Mouse (Mus musculus): Measurements from ENCODE around the gene Slc30a2. TPM values are rescaled to one million over a fixed set of nuclear protein-coding genes. Genes with fewer than 3 reads are reported as not detected.
A peak's percentile ranks its signal among the peaks of the same experiment; 100 is the strongest.
"Not testable (repeated sequence)": the region's sequence is repeated elsewhere in the genome, so short reads cannot be mapped to it uniquely, and the experiment has no call there.

The Slc30a2 gene
- total RNA-seq, 2 experiments from 2014 or later: 0.30 to 0.72 TPM

GRCm38 (mm10) chr4:134357461-134357771 lies 14.4 kb downstream of the Slc30a2 start:
- DNase-seq: no peak

GRCm38 (mm10) chr4:134359649-134360048 lies 16.7 kb downstream of the Slc30a2 start:
- no peak for DNase-seq

GRCm38 (mm10) chr4:134361215-134361614 lies 18.2 kb downstream of the Slc30a2 start:
- no peak for DNase-seq

GRCm38 (mm10) chr4:134362124-134362523 lies 19.1 kb downstream of the Slc30a2 start:
- DNase-seq: peak; percentile 53 to 58

GRCm38 (mm10) chr4:134362586-134362985 lies 19.6 kb downstream of the Slc30a2 start:
- peak; percentile 62 to 76 for DNase-seq

- DNase-seq: no peak
Observed at GRCm38 (mm10) chr4:134365280-134365679, 22.3 kb downstream of the Slc30a2 start.

- DNase-seq: no peak
Observed at GRCm38 (mm10) chr4:134370649-134371221, 27.8 kb downstream of the Slc30a2 start.

- DNase-seq: peak in 1 of 2 experiments; percentile 33
Observed at GRCm38 (mm10) chr4:134371316-134371855, 28.4 kb downstream of the Slc30a2 start.

- peak; percentile 84 to 85 for DNase-seq
Observed at GRCm38 (mm10) chr4:134372294-134372747, 29.3 kb downstream of the Slc30a2 start.

- no peak for DNase-seq
Observed at GRCm38 (mm10) chr4:134373295-134373694, 30.3 kb downstream of the Slc30a2 start.

GRCm38 (mm10) chr4:134374306-134374705 lies 31.3 kb downstream of the Slc30a2 start:
- DNase-seq: no peak

- DNase-seq: no peak
Observed at GRCm38 (mm10) chr4:134378089-134378615, 35.2 kb downstream of the Slc30a2 start.

GRCm38 (mm10) chr4:134379510-134379909 lies 36.5 kb downstream of the Slc30a2 start:
- no peak for DNase-seq

- DNase-seq: not testable (repeated sequence)
Observed at GRCm38 (mm10) chr4:134383750-134384149, 40.8 kb downstream of the Slc30a2 start, which contains the start of gene Extl1. Extl1 (minus strand) TSS chr4:134383850.

- no peak for DNase-seq
Observed at GRCm38 (mm10) chr4:134387268-134387667, 44.3 kb downstream of the Slc30a2 start.

GRCm38 (mm10) chr4:134388397-134388796 lies 45.4 kb downstream of the Slc30a2 start:
- peak; percentile 48 to 83 for DNase-seq

GRCm38 (mm10) chr4:134391636-134392035 lies 48.7 kb downstream of the Slc30a2 start:
- no peak for DNase-seq

- no peak for DNase-seq
Observed at GRCm38 (mm10) chr4:134392595-134392994, 49.6 kb downstream of the Slc30a2 start.

- no peak for DNase-seq
Observed at GRCm38 (mm10) chr4:134393026-134393425, 50.0 kb downstream of the Slc30a2 start.

- DNase-seq: no peak
Observed at GRCm38 (mm10) chr4:134395142-134395541, 52.2 kb downstream of the Slc30a2 start.

- peak; percentile 95 to 97 for DNase-seq
Observed at GRCm38 (mm10) chr4:134395977-134396825, 53.2 kb downstream of the Slc30a2 start, which contains the start of gene Pafah2. Pafah2 (plus strand) TSS chr4:134396320.

- peak; percentile 79 to 81 for DNase-seq
Observed at GRCm38 (mm10) chr4:134397121-134397520, 54.1 kb downstream of the Slc30a2 start.

- no peak for DNase-seq
Observed at GRCm38 (mm10) chr4:134397732-134398131, 54.8 kb downstream of the Slc30a2 start.
